Mouse (Mus musculus): ENCODE measurements at regions not wholly inside any gene's neighbourhood (a gene's known extent, or its start where the extent isn't known, plus 50 kb on each side); places are given as distances from the start of the nearest gene placed in this dataset.
A peak's percentile ranks its signal among the peaks of the same experiment; 100 is the strongest.

- TF ChIP-seq MYOG (IDR thresholded peaks at IDR 0.05; ENCODE audit: control insufficient read depth in 1 of 3, insufficient read depth in 1 of 3, insufficient read length in 2 of 3, low read depth in 2 of 3), result no peak
- TF ChIP-seq TCF12 (IDR thresholded peaks at IDR 0.05; ENCODE audit: insufficient read depth, poor library complexity, severe bottlenecking), result no peak
- TF ChIP-seq MYOD1 (IDR thresholded peaks at IDR 0.05; ENCODE audit: control insufficient read depth in 1 of 3, insufficient read length in 2 of 3, low read depth in 2 of 3), result no peak
- no peak for TF ChIP-seq E2F4 (IDR thresholded peaks at IDR 0.05; ENCODE audit: insufficient read depth)
- no peak for TF ChIP-seq REST (IDR thresholded peaks at IDR 0.05; ENCODE audit: insufficient read depth, insufficient read length)
- no peak for TF ChIP-seq TCF3 (IDR thresholded peaks at IDR 0.05; ENCODE audit: insufficient read length, low read depth)
- TF ChIP-seq CEBPB (IDR thresholded peaks at IDR 0.05; ENCODE audit: insufficient read depth, poor library complexity, severe bottlenecking), result no peak
- no peak for TF ChIP-seq SRF (IDR thresholded peaks at IDR 0.05; ENCODE audit: control insufficient read depth, insufficient read length, low read depth)
- TF ChIP-seq USF1 (IDR thresholded peaks at IDR 0.05; ENCODE audit: low read depth), result no peak
- TF ChIP-seq POLR2AphosphoS2 (IDR thresholded peaks at IDR 0.05; ENCODE audit: insufficient read length, low read depth), result no peak
- TF ChIP-seq POLR2A (IDR thresholded peaks at IDR 0.05; ENCODE audit: insufficient read length, low read depth), result no peak
- no peak for TF ChIP-seq MAX (IDR thresholded peaks at IDR 0.05; ENCODE audit: low read depth)
- H3K27me3 ChIP-seq (ENCODE audit: control insufficient read depth, insufficient read depth, insufficient read length), result no peaks in the 10 kb centered on the region
- no peak overlapping the region for H3K4me2 ChIP-seq (ENCODE audit: low read depth)
- H3ac ChIP-seq (ENCODE audit: control insufficient read depth, insufficient read length), result no peak overlapping the region
- H3K79me2 ChIP-seq (ENCODE audit: control insufficient read depth, insufficient read depth), result no peaks in the 10 kb centered on the region
- H3K36me3 ChIP-seq (ENCODE audit: control insufficient read depth, insufficient read depth), result no peaks in the 10 kb centered on the region
- no peak overlapping the region for H3K4me3 ChIP-seq
These were observed 672.4 kb upstream of the Tbl1xr1 start for GRCm38 (mm10) chr3:21404058-21404457.

- no peak overlapping the region for H3K4me2 ChIP-seq (ENCODE audit: low read depth)
- no peak overlapping the region for H3K4me3 ChIP-seq
- H3ac ChIP-seq (ENCODE audit: control insufficient read depth, insufficient read length), result no peak overlapping the region
- TF ChIP-seq TCF3 (IDR thresholded peaks at IDR 0.05; ENCODE audit: insufficient read length, low read depth) (no peak), E2F4 (IDR thresholded peaks at IDR 0.05; ENCODE audit: insufficient read depth) (no peak), USF1 (IDR thresholded peaks at IDR 0.05; ENCODE audit: low read depth) (no peak), TCF12 (IDR thresholded peaks at IDR 0.05; ENCODE audit: insufficient read depth, poor library complexity, severe bottlenecking) (no peak), POLR2AphosphoS2 (IDR thresholded peaks at IDR 0.05; ENCODE audit: insufficient read length, low read depth) (no peak), REST (IDR thresholded peaks at IDR 0.05; ENCODE audit: insufficient read depth, insufficient read length) (no peak), CEBPB (IDR thresholded peaks at IDR 0.05; ENCODE audit: insufficient read depth, poor library complexity, severe bottlenecking) (no peak)
- H3K79me2 ChIP-seq (ENCODE audit: control insufficient read depth, insufficient read depth), result no peaks in the 10 kb centered on the region
- no peaks in the 10 kb centered on the region for H3K27me3 ChIP-seq (ENCODE audit: control insufficient read depth, insufficient read depth, insufficient read length)
- no peaks in the 10 kb centered on the region for H3K36me3 ChIP-seq (ENCODE audit: control insufficient read depth, insufficient read depth)
These were observed 669.4 kb upstream of the Tbl1xr1 start for GRCm38 (mm10) chr3:21407077-21407476.

- no peaks in the 10 kb centered on the region for H3K79me2 ChIP-seq (ENCODE audit: control insufficient read depth, insufficient read depth)
- TF ChIP-seq USF1 (IDR thresholded peaks at IDR 0.05; ENCODE audit: low read depth) (no peak), TCF12 (IDR thresholded peaks at IDR 0.05; ENCODE audit: insufficient read depth, poor library complexity, severe bottlenecking) (no peak), E2F4 (IDR thresholded peaks at IDR 0.05; ENCODE audit: insufficient read depth) (no peak), TCF3 (IDR thresholded peaks at IDR 0.05; ENCODE audit: insufficient read length, low read depth) (no peak), MAX (IDR thresholded peaks at IDR 0.05; ENCODE audit: low read depth) (no peak), REST (IDR thresholded peaks at IDR 0.05; ENCODE audit: insufficient read depth, insufficient read length) (no peak), MYOG (IDR thresholded peaks at IDR 0.05; ENCODE audit: control insufficient read depth in 1 of 3, insufficient read depth in 1 of 3, insufficient read length in 2 of 3, low read depth in 2 of 3) (no peak), POLR2AphosphoS2 (IDR thresholded peaks at IDR 0.05; ENCODE audit: insufficient read length, low read depth) (no peak), CEBPB (IDR thresholded peaks at IDR 0.05; ENCODE audit: insufficient read depth, poor library complexity, severe bottlenecking) (no peak), MYOD1 (IDR thresholded peaks at IDR 0.05; ENCODE audit: control insufficient read depth in 1 of 3, insufficient read length in 2 of 3, low read depth in 2 of 3) (no peak), POLR2A (IDR thresholded peaks at IDR 0.05; ENCODE audit: insufficient read length, low read depth) (no peak), SRF (IDR thresholded peaks at IDR 0.05; ENCODE audit: control insufficient read depth, insufficient read length, low read depth) (no peak)
- no peak overlapping the region for H3K4me3 ChIP-seq
- H3K4me2 ChIP-seq (ENCODE audit: low read depth), result no peak overlapping the region
- no peaks in the 10 kb centered on the region for H3K36me3 ChIP-seq (ENCODE audit: control insufficient read depth, insufficient read depth)
- no peak overlapping the region for H3ac ChIP-seq (ENCODE audit: control insufficient read depth, insufficient read length)
- H3K27me3 ChIP-seq (ENCODE audit: control insufficient read depth, insufficient read depth, insufficient read length), result no peaks in the 10 kb centered on the region
These were observed 664.4 kb upstream of the Tbl1xr1 start for GRCm38 (mm10) chr3:21412010-21412409.

- H3K79me2 ChIP-seq (ENCODE audit: control insufficient read depth, insufficient read depth), result no peaks in the 10 kb centered on the region
- no peak overlapping the region for H3ac ChIP-seq (ENCODE audit: control insufficient read depth, insufficient read length)
- TF ChIP-seq E2F4 (IDR thresholded peaks at IDR 0.05; ENCODE audit: insufficient read depth), result no peak
- no peak for TF ChIP-seq POLR2AphosphoS2 (IDR thresholded peaks at IDR 0.05; ENCODE audit: insufficient read length, low read depth)
- H3K36me3 ChIP-seq (ENCODE audit: control insufficient read depth, insufficient read depth), result no peaks in the 10 kb centered on the region
- no peak overlapping the region for H3K4me3 ChIP-seq
- no peak overlapping the region for H3K4me2 ChIP-seq (ENCODE audit: low read depth)
- no peaks in the 10 kb centered on the region for H3K27me3 ChIP-seq (ENCODE audit: control insufficient read depth, insufficient read depth, insufficient read length)
These were observed 653.3 kb upstream of the Tbl1xr1 start for GRCm38 (mm10) chr3:21423139-21423538.

- Histone ChIP-seq H3K36me3 (ENCODE audit: control insufficient read depth, insufficient read depth) (no peaks in the 10 kb centered on the region), H3K27me3 (ENCODE audit: control insufficient read depth, insufficient read depth, insufficient read length) (no peaks in the 10 kb centered on the region), H3K4me2 (ENCODE audit: low read depth) (no peak overlapping the region), H3K4me3 (no peak overlapping the region), H3K79me2 (ENCODE audit: control insufficient read depth, insufficient read depth) (no peaks in the 10 kb centered on the region), H3ac (ENCODE audit: control insufficient read depth, insufficient read length) (no peak overlapping the region)
- TF ChIP-seq REST (IDR thresholded peaks at IDR 0.05; ENCODE audit: insufficient read depth, insufficient read length), result no peak
- no peak for TF ChIP-seq MYOG (IDR thresholded peaks at IDR 0.05; ENCODE audit: control insufficient read depth in 1 of 3, insufficient read depth in 1 of 3, insufficient read length in 2 of 3, low read depth in 2 of 3)
- peak in 1 of 3 experiments; percentile 6 for TF ChIP-seq MYOD1 (IDR thresholded peaks at IDR 0.05; ENCODE audit: control insufficient read depth in 1 of 3, insufficient read length in 2 of 3, low read depth in 2 of 3)
- TF ChIP-seq CEBPB (IDR thresholded peaks at IDR 0.05; ENCODE audit: insufficient read depth, poor library complexity, severe bottlenecking), result no peak
- no peak for TF ChIP-seq TCF3 (IDR thresholded peaks at IDR 0.05; ENCODE audit: insufficient read length, low read depth)
These were observed 649.9 kb upstream of the Tbl1xr1 start for GRCm38 (mm10) chr3:21426538-21426937.
